Mouse (Mus musculus): ENCODE data around the gene 4933412E24Rik. TPM values are rescaled to one million over a fixed set of nuclear protein-coding genes. Genes with fewer than 3 reads are reported as not detected.

The 4933412E24Rik gene
- not detected in 2 replicates for polyA plus RNA-seq (2012; ENCODE audit: low replicate concordance)

DNA sequence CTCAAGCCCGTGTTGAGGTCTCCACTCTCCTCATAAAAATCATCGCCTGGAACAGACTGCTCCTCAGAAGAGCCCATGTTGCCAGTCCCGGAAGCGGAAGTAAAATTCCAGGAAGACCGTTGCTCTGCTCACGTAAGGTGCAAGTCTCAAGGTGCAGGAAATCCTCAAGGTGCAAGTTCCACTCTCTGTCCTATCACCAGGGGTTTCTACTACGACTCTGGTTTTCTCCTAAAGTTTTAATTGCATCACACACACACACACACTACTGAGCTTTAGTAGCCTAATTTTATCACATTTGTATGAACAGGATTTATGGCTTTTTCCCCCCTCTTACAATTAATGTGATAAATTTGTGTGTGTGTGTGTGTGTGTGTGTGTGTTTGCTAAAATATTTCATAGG is at the start of gene 4933412E24Rik:
4933412E24Rik (minus strand) TSS at position 101 of the 400 bp plus-strand sequence.

All from leukemia stem cell, adult 10-12 weeks (primary cell).